Mouse (Mus musculus): ENCODE measurements around the gene Mboat7. TPM values are rescaled to one million over a fixed set of nuclear protein-coding genes. Genes with fewer than 3 reads are reported as not detected.
A peak's percentile ranks its signal among the peaks of the same experiment; 100 is the strongest.

Mboat7 gene
- polyA plus RNA-seq, 1 experiment = 29.9 TPM

GRCm38 (mm10) chr7:3694076-3694948, 989 bp upstream of the Mboat7 start:
- no peaks in the 10 kb centered on the region for H3K27me3 ChIP-seq (ENCODE audit: control insufficient read depth, insufficient read depth, insufficient read length)
- H3K36me3 ChIP-seq (ENCODE audit: control insufficient read depth, insufficient read depth) = no peaks in the 10 kb centered on the region
- H3K4me2 ChIP-seq (ENCODE audit: low read depth) = peak overlapping the region; percentile 87
- no peak for TF ChIP-seq USF1 (IDR thresholded peaks at IDR 0.05; ENCODE audit: low read depth)
- TF ChIP-seq POLR2A (IDR thresholded peaks at IDR 0.05; ENCODE audit: insufficient read length, low read depth) = peak; percentile 47
- H3ac ChIP-seq (ENCODE audit: control insufficient read depth, insufficient read length) = peak overlapping the region; percentile 70
- peak overlapping the region; percentile 56 for H3K4me3 ChIP-seq
- peaks cover 16% of the 10 kb centered on the region for H3K79me2 ChIP-seq (ENCODE audit: control insufficient read depth, insufficient read depth)

- Histone ChIP-seq H3K36me3 (ENCODE audit: control insufficient read depth, insufficient read depth) (no peaks in the 10 kb centered on the region), H3K4me3 (peak overlapping the region; percentile 56), H3K4me2 (ENCODE audit: low read depth) (peak overlapping the region; percentile 87), H3K27me3 (ENCODE audit: control insufficient read depth, insufficient read depth, insufficient read length) (no peaks in the 10 kb centered on the region), H3K79me2 (ENCODE audit: control insufficient read depth, insufficient read depth) (peaks cover 16% of the 10 kb centered on the region), H3ac (ENCODE audit: control insufficient read depth, insufficient read length) (peak overlapping the region; percentile 70)
- TF ChIP-seq TCF3 (IDR thresholded peaks at IDR 0.05; ENCODE audit: insufficient read length, low read depth) (no peak), MYOD1 (IDR thresholded peaks at IDR 0.05; ENCODE audit: control insufficient read depth in 1 of 3, insufficient read length in 2 of 3, low read depth in 2 of 3) (no peak), POLR2A (IDR thresholded peaks at IDR 0.05; ENCODE audit: insufficient read length, low read depth) (peak; percentile 95), POLR2AphosphoS2 (IDR thresholded peaks at IDR 0.05; ENCODE audit: insufficient read length, low read depth) (no peak), MAX (IDR thresholded peaks at IDR 0.05; ENCODE audit: low read depth) (no peak), SRF (IDR thresholded peaks at IDR 0.05; ENCODE audit: control insufficient read depth, insufficient read length, low read depth) (no peak)
Measured at GRCm38 (mm10) chr7:3693809-3694075, 419 bp upstream of the Mboat7 start.

DNA sequence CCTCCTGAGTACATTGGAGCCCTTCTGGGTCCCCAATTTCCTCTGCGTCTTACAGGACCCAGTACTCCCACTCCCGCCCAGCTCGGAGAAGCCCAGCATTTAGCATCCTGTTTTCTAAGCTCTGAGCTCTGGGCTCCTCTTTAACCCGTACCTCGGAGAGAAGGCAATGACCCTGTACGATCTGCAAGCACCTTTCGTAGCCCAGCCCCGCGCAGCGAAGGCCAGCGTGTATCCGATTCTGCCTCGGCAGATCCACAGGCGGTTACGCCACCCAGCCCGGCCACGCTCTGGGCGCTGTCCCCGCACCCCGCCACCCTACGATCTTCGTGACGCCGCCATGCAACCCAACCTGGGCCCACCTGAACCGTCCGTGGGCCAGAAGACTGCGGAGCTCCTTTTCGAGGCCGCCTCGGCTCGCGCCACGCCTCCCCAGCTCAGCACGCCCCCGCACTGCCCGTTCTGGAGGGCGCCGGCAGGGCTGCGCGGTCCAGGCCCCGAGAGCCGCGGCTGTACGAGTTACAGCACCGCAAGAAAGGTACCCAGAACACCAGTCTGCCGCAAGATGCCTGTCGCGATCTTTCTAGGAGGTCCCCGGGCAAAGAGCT, 839 bp downstream of the Mboat7 start, which contains the start of gene Tsen34:
Tsen34 (plus strand) TSS at position 482 of the 605 bp plus-strand sequence.
- peak within 1 kb of the TSS; percentile 70 for H3ac ChIP-seq (ENCODE audit: control insufficient read depth, insufficient read length)

DNA sequence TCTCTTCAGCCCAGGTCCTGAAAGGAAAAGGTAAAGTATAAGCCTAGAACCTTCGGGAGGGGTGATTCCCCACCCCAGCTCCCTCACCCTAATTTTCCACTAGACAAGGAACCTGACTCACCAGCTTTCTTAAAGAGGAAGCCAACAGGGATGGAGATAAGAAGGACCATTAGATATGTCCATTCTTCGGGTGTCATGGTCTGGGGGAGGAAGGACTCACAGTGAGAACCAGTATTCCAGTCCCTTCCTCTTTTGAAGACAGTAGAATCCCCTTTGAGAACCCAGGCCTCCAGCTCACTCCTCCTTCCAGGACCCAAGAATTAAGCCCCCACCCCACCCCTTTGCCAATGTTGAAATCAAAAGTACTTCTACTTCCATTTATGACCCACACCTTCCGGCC, 1.4 kb downstream of the Mboat7 start:
- H3ac ChIP-seq (ENCODE audit: control insufficient read depth, insufficient read length) = peak overlapping the region; percentile 70
- no peaks in the 10 kb centered on the region for H3K27me3 ChIP-seq (ENCODE audit: control insufficient read depth, insufficient read depth, insufficient read length)
- peaks cover 16% of the 10 kb centered on the region for H3K79me2 ChIP-seq (ENCODE audit: control insufficient read depth, insufficient read depth)
- H3K36me3 ChIP-seq (ENCODE audit: control insufficient read depth, insufficient read depth) = no peaks in the 10 kb centered on the region
- H3K4me2 ChIP-seq (ENCODE audit: low read depth) = peak overlapping the region; percentile 87
- peak overlapping the region; percentile 56 for H3K4me3 ChIP-seq
- no peak for TF ChIP-seq POLR2AphosphoS2 (IDR thresholded peaks at IDR 0.05; ENCODE audit: insufficient read length, low read depth)
- no peak for TF ChIP-seq POLR2A (IDR thresholded peaks at IDR 0.05; ENCODE audit: insufficient read length, low read depth)
- no peak for TF ChIP-seq USF1 (IDR thresholded peaks at IDR 0.05; ENCODE audit: low read depth)
- no peak for TF ChIP-seq MAX (IDR thresholded peaks at IDR 0.05; ENCODE audit: low read depth)
- no peak for TF ChIP-seq MYOD1 (IDR thresholded peaks at IDR 0.05; ENCODE audit: control insufficient read depth in 1 of 3, insufficient read length in 2 of 3, low read depth in 2 of 3)
- no peak for TF ChIP-seq E2F4 (IDR thresholded peaks at IDR 0.05; ENCODE audit: insufficient read depth)
- TF ChIP-seq TCF12 (IDR thresholded peaks at IDR 0.05; ENCODE audit: insufficient read depth, poor library complexity, severe bottlenecking) = no peak
- no peak for TF ChIP-seq TCF3 (IDR thresholded peaks at IDR 0.05; ENCODE audit: insufficient read length, low read depth)
- TF ChIP-seq SRF (IDR thresholded peaks at IDR 0.05; ENCODE audit: control insufficient read depth, insufficient read length, low read depth) = no peak
- TF ChIP-seq CEBPB (IDR thresholded peaks at IDR 0.05; ENCODE audit: insufficient read depth, poor library complexity, severe bottlenecking) = no peak
- no peak for TF ChIP-seq REST (IDR thresholded peaks at IDR 0.05; ENCODE audit: insufficient read depth, insufficient read length)
- no peak for TF ChIP-seq MYOG (IDR thresholded peaks at IDR 0.05; ENCODE audit: control insufficient read depth in 1 of 3, insufficient read depth in 1 of 3, insufficient read length in 2 of 3, low read depth in 2 of 3)

More for the DNA sequence above, 839 bp downstream of the Mboat7 start, which contains the start of gene Tsen34:
- Histone ChIP-seq H3K79me2 (ENCODE audit: control insufficient read depth, insufficient read depth) (peaks cover 16% of the 10 kb centered on the region), H3K4me3 (peak within 1 kb of the TSS; percentile 56), H3K4me2 (ENCODE audit: low read depth) (peak within 1 kb of the TSS; percentile 87), H3K27me3 (ENCODE audit: control insufficient read depth, insufficient read depth, insufficient read length) (no peaks in the 10 kb centered on the region), H3K36me3 (ENCODE audit: control insufficient read depth, insufficient read depth) (no peaks in the 10 kb centered on the region)
- TF ChIP-seq POLR2A (IDR thresholded peaks at IDR 0.05; ENCODE audit: insufficient read length, low read depth) (no peak), MAX (IDR thresholded peaks at IDR 0.05; ENCODE audit: low read depth) (no peak), MYOD1 (IDR thresholded peaks at IDR 0.05; ENCODE audit: control insufficient read depth in 1 of 3, insufficient read length in 2 of 3, low read depth in 2 of 3) (no peak), MYOG (IDR thresholded peaks at IDR 0.05; ENCODE audit: control insufficient read depth in 1 of 3, insufficient read depth in 1 of 3, insufficient read length in 2 of 3, low read depth in 2 of 3) (no peak), REST (IDR thresholded peaks at IDR 0.05; ENCODE audit: insufficient read depth, insufficient read length) (no peak), SRF (IDR thresholded peaks at IDR 0.05; ENCODE audit: control insufficient read depth, insufficient read length, low read depth) (no peak), E2F4 (IDR thresholded peaks at IDR 0.05; ENCODE audit: insufficient read depth) (no peak), CEBPB (IDR thresholded peaks at IDR 0.05; ENCODE audit: insufficient read depth, poor library complexity, severe bottlenecking) (no peak), TCF12 (IDR thresholded peaks at IDR 0.05; ENCODE audit: insufficient read depth, poor library complexity, severe bottlenecking) (no peak), POLR2AphosphoS2 (IDR thresholded peaks at IDR 0.05; ENCODE audit: insufficient read length, low read depth) (no peak), USF1 (IDR thresholded peaks at IDR 0.05; ENCODE audit: low read depth) (no peak), TCF3 (IDR thresholded peaks at IDR 0.05; ENCODE audit: insufficient read length, low read depth) (no peak)
